ENCODE assay signal across 20 mouse cellular contexts in the genomic region with DNA sequence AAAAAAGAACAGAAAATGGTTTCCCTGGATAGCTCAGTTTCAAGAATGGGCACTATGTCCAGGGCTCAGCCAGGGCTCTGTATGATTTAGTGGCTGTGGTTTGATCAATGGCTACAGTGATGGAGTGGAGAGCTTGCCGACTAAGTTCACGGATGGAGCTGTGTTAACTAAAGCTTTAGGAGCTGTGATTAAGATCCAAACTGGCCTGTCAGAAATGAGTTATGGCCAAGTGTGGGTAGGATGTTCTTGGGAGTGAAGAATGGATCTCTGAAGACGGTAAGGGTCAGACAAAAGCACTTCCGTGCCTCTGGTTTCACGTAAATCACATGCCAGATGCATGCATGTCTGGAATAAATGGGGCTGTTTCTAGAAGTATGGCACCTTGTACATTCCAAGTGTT.
"Had no signal": no experiment of that assay in that cellular context is flagged by ENCODE, and none has a peak within 500 bp of the region (broad histone marks: within the 10 kb centered on the region; RNA-seq: fewer than 3 reads in every experiment).

No protein-coding gene starts in this region.

- H3K4me3 ChIP-seq: kidney, embryonic 15.5 days; layer of hippocampus, adult 2 months; liver, embryonic 13.5 days; midbrain, embryonic 10.5 days; midbrain, embryonic 13.5 days; myocyte; stomach, embryonic 15.5 days had no signal

- H3K27ac ChIP-seq: kidney, embryonic 15.5 days; layer of hippocampus, adult 2 months; liver, embryonic 13.5 days; macrophage; midbrain, embryonic 10.5 days; midbrain, embryonic 13.5 days; stomach, embryonic 15.5 days had no signal

- H3K4me2 ChIP-seq: kidney, embryonic 15.5 days; liver, embryonic 13.5 days; midbrain, embryonic 13.5 days; stomach, embryonic 15.5 days had no signal

- H3K36me3 ChIP-seq: kidney, embryonic 15.5 days; liver, embryonic 13.5 days; midbrain, embryonic 10.5 days; midbrain, embryonic 13.5 days; stomach, embryonic 15.5 days had no signal

- H3K9me3 ChIP-seq: kidney, embryonic 15.5 days; liver, embryonic 13.5 days; midbrain, embryonic 10.5 days; midbrain, embryonic 13.5 days; stomach, embryonic 15.5 days had no signal

- ATAC-seq: midbrain, embryonic 13.5 days; midbrain, embryonic 16.5 days had no signal

- H3K9ac ChIP-seq: kidney, embryonic 15.5 days; liver, embryonic 13.5 days; midbrain, embryonic 13.5 days; stomach, embryonic 15.5 days had no signal

- H3K4me1 ChIP-seq: liver, embryonic 13.5 days; midbrain, embryonic 10.5 days; midbrain, embryonic 13.5 days; stomach, embryonic 15.5 days had no signal

- DNase-seq: kidney, adult 11 months; kidney, adult 8-10 months; kidney, postnatal 14 days; layer of hippocampus, adult 9-11 months; liver, embryonic 13.5 days; lung, adult 2 months; lung, postnatal 14 days; right cerebral cortex, adult 18-20 months; right cerebral cortex, postnatal 14 days; right cerebral cortex, postnatal 4 days; thymus, adult 18-20 months; thymus, postnatal 36 days had no signal

- H3K27me3 ChIP-seq: kidney, embryonic 15.5 days; liver, embryonic 13.5 days; midbrain, embryonic 13.5 days; stomach, embryonic 15.5 days had no signal
